Mouse (Mus musculus) liver, embryonic 14.5 days (tissue): ENCODE data around the gene Ctnnb1.

Experiments used
- CTCF ChIP-seq: IDR thresholded peaks from 2 replicates; pipeline ENCODE4 v1.5.1; 2016; ENCODE audit warnings: antibody characterized with exemption, low read depth, control low read depth
- EP300 ChIP-seq: IDR thresholded peaks from 2 replicates; pipeline ENCODE4 v1.6.1; 2016; ENCODE audit warnings: antibody characterized with exemption, low read depth

- TF ChIP-seq CTCF (no peak), EP300 (no peak)
Measured at GRCm38 (mm10) chr9:121001681-121002540, 72.9 kb downstream of the Ctnnb1 start.
